Mouse (Mus musculus) spleen, adult 10 weeks (tissue): ENCODE measurements around the gene Zfp148. TPM values are rescaled to one million over a fixed set of nuclear protein-coding genes. Genes with fewer than 3 reads are reported as not detected.

Source experiments
- polyA plus RNA-seq: library from polyadenylated mRNA; stranded (reverse); fragments of 350-450 nt; fragmentation: Illumina TruSeq; extraction: RNeasy Lipid Tissue Mini Kit (QIAGEN cat#74804); gene quantifications from one replicate; pipeline ENCODE4 v1.2.3, GENCODE M21; 2015; ENCODE audit warnings: low replicate concordance; ENCODE audit not compliant: insufficient read depth

Gene Zfp148
- 50.4 TPM for polyA plus RNA-seq

DNA sequence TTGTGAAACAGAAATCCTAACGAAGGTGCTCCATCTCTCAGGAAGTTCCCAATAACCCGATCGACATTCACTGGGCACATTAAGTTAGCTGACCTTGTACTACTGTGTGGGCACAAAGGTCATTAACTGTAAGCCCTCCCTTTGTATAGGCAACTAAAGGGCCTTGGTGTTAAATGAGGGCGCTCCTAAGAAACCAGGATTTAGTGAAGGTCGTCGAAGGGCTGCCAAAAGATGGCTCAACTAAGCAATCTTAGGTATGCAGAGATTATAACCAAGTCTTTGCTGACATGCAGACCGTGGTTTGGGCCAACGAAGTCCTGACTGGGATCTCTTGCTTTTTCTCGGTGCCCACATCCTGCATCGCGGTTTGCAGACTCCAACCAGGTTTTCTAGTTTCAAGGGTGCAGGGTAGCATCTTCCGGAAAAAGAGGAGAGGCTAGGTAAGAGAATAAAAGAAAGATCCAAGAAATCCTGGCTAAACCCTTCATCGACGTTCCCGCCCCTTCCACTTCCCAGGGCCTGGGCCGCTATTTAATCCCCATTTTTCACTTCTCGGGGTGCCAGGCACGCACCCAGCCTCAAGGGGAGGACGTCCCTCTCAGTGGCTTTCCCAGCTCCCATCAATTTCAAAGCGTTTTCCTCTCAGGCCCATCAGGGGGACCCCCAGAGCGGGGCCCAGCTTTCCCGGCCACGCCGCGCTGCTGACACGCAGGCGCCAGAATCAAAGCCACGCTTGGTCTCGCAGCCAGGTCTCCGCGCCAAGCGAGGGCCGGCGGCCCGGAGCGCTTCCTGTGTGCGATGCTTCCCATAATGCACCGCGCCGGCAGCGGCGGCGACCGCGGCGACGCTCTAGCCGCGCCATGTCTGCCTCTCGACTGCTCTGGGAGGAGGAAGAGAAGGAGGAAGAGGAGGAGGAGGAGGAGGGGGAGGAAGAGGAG lies at the start of gene Zfp148:
Gene Zfp148 (plus strand): TSS at position 893 of the 938 bp plus-strand sequence.

DNA sequence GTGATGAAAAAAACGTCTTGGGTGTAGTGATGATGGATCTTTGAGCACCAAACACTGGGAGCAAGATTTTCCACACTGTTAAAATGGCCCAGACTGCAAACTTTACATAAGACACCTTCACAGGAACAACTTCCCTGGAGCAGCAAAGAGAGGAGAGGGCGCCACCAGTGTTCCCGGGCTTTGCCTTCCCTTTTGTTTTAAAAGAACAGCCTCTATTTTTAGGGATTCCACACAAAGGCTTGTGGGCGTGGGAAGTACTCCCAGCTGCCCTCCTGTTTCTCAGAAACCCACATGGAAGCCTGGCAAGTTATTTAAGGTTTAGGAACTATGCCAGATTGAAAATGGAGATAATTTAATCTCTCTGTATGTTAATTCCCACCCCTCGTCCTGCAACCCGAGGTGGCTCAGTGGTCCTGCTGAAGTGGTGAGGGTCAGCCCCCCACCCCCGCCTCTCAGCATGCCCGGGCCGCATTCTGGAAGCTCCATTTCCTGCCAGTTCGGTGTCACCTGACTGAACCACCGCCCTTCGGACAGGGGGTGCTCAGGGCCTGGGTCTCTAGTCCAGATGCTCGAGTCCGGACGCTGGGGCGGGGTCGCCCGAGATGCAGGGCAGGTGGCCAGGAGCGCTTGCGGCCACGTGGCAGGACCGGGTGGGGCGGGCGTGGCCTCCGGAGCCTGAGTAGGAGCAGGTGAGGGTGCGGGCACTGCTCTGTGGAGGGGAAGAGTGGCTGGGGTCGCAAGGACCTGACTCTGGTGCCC lies 136.3 kb downstream of the Zfp148 start, which contains the start of gene Slc12a8:
Gene Slc12a8 (plus strand): TSS at position 522 of the 759 bp plus-strand sequence.

Other genes starting within 250 kb of the Zfp148 start
- gene Osbpl11, start 195.8 kb upstream of the Zfp148 start, polyA plus RNA-seq: 18.0 TPM
- 63.0 TPM for gene Snx4, start 129.4 kb upstream of the Zfp148 start, polyA plus RNA-seq
- gene Slc12a8, start 136.5 kb downstream of the Zfp148 start, polyA plus RNA-seq: 0.65 TPM